Mouse (Mus musculus): ENCODE measurements around the gene Cit. TPM values are rescaled to one million over a fixed set of nuclear protein-coding genes. Genes with fewer than 3 reads are reported as not detected.

The Cit gene
- polyA plus RNA-seq, 1 experiment from 2014 or later = 21.5 TPM

DNA sequence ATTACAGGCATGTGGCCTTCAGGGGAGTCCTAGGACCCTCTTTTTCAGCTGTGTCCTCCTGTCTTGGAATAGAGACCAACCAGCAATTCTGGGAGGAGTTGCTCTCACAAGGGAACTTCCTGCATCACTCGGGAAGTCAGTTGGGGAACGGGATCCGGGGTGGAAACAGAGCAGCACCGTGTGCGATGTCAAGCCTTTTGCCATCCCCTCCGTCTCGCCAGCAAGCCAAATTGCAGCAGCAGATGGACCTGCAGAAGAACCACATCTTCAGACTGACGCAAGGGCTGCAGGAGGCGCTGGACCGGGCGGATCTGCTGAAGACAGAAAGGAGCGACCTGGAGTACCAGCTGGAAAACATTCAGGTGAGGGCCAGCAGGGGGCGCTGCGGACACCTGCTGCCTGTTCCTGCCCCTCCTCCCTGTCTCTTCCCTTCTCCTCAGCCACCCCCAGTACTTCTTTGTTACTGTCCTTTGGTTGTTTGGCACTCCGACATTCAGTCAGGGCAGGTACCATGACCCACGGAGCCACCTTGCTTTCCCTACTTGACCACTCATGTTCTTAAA, 134.1 kb downstream of the Cit start:
- H3K27ac ChIP-seq (ENCODE audit: low read length) = 0 out of 2 replicates have a peak overlapping the region, but pooled peaks have one; percentile 19

DNA sequence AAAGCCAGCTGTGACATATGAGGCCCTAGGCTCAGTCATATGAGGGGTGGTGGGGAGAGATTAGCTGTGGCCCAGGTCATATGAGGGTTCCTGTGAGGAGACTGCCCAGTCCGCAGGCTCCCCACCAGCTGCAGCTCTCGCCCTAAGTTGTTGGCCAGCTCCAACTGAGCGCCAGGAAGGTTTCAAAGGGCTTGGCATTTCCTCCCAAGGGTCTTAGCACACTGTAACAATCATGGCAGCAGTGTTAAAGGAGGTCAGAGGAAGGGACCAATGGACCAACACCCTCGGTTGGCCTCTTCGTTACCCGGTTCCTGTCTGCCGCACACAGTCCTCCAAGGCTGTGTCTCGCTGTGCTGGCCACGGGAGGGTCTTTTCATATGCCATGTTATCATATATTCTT, 135.5 kb downstream of the Cit start:
- Histone ChIP-seq H3K9me3 (ENCODE audit: control insufficient read depth, low read length) (no peaks in the 10 kb centered on the region), H3K27me3 (replicated peaks; ENCODE audit: control insufficient read depth, insufficient read depth, low read length) (no peaks in the 10 kb centered on the region), H3K9ac (ENCODE audit: low read depth, low read length) (no peak overlapping the region), H3K4me1 (ENCODE audit: control insufficient read depth, insufficient read depth, low read length) (no peaks in the 10 kb centered on the region; the same call in 1 of the 2 replicates), H3K4me2 (ENCODE audit: low read depth, low read length) (no peak overlapping the region), H3K27ac (ENCODE audit: low read length) (0 out of 2 replicates have a peak overlapping the region, but pooled peaks have one; percentile 2), H3K4me3 (ENCODE audit: low read length) (no peak overlapping the region), H3K36me3 (ENCODE audit: control insufficient read depth, insufficient read depth, low read length) (peaks cover 5% of the 10 kb centered on the region)
- ATAC-seq = no peak
- WGBS = 93% methylated on average over 9 of the region's 9 CpGs

More for the DNA sequence above, 134.1 kb downstream of the Cit start:
- no peak for ATAC-seq
- H3K27me3 ChIP-seq (replicated peaks; ENCODE audit: control insufficient read depth, insufficient read depth, low read length) = no peaks in the 10 kb centered on the region
- no peak overlapping the region for H3K4me3 ChIP-seq (ENCODE audit: low read length)
- H3K4me1 ChIP-seq (ENCODE audit: control insufficient read depth, insufficient read depth, low read length) = no peaks in the 10 kb centered on the region; the same call in 1 of the 2 replicates
- no peaks in the 10 kb centered on the region for H3K9me3 ChIP-seq (ENCODE audit: control insufficient read depth, low read length)
- no peak overlapping the region for H3K4me2 ChIP-seq (ENCODE audit: low read depth, low read length)
- H3K9ac ChIP-seq (ENCODE audit: low read depth, low read length) = no peak overlapping the region
- H3K36me3 ChIP-seq (ENCODE audit: control insufficient read depth, insufficient read depth, low read length) = peaks cover 7% of the 10 kb centered on the region
- 61% methylated on average over 16 of the region's 16 CpGs for WGBS

DNA sequence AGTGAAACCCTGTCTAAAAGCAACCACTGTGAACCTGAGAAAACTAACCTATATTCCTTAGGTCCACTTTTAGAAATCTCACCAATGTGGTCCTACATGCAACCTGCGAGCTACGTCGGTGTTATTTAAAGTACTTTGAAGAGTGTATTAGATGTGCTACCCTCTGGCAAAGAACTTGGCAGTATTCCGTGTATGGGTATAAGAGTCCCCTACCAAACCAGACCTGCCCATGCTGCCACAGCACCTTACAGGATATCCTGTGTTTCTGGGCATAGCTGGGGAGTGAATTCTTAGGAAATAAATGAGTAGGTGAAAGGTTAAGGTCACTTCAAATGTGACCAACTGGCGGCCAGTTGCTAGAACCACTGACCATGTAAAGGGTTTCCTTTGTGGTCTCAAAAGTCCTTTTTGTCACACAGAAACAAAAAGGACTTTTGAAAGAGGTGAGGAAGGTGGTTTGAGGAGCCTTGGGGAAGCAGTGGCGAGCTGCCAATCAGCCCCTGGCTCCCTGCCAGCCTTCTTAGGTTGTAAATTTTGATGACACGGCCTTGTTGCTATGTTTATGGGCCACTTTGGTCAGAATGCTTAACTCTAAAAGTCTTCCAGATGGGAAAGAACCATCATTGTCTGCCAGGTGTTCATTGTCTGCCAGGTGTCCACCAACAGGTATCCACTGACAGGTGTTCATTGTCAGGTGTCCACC, 137.7 kb downstream of the Cit start:
- H3K9ac ChIP-seq (ENCODE audit: low read depth, low read length) = no peak overlapping the region
- H3K4me3 ChIP-seq (ENCODE audit: low read length) = no peak overlapping the region
- WGBS = 65% methylated on average over 7 of the region's 7 CpGs
- peak; percentile 25; the same call in 1 of the 2 replicates for ATAC-seq
- no peaks in the 10 kb centered on the region for H3K4me1 ChIP-seq (ENCODE audit: control insufficient read depth, insufficient read depth, low read length)
- no peak overlapping the region for H3K27ac ChIP-seq (ENCODE audit: low read length)
- no peaks in the 10 kb centered on the region for H3K27me3 ChIP-seq (replicated peaks; ENCODE audit: control insufficient read depth, insufficient read depth, low read length)
- H3K9me3 ChIP-seq (ENCODE audit: control insufficient read depth, low read length) = no peaks in the 10 kb centered on the region
- peaks cover 4% of the 10 kb centered on the region for H3K36me3 ChIP-seq (ENCODE audit: control insufficient read depth, insufficient read depth, low read length)
- no peak overlapping the region for H3K4me2 ChIP-seq (ENCODE audit: low read depth, low read length)

DNA sequence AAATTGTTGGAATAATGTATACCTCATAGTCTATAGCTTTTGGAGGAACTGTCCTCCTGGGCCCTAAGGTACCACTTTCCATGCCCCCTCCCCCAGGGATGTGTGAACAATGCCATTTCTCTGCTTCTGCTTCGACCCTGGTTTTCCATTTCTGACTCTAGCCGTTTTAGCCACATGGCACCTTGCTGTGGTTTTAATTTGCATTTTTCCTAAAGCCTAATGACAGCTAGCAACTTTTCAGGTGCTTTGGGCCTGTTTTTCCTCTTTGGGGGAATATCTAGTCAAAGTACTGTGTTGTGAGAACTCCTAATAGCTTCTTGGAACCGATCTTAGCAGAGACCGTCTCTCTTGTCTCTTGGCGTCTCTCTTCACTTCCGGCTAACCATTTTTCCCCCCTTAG, 139.3 kb downstream of the Cit start:
- Histone ChIP-seq H3K4me2 (ENCODE audit: low read depth, low read length) (no peak overlapping the region), H3K9me3 (ENCODE audit: control insufficient read depth, low read length) (no peaks in the 10 kb centered on the region), H3K27ac (ENCODE audit: low read length) (no peak overlapping the region), H3K4me1 (ENCODE audit: control insufficient read depth, insufficient read depth, low read length) (no peaks in the 10 kb centered on the region), H3K36me3 (ENCODE audit: control insufficient read depth, insufficient read depth, low read length) (peaks cover 12% of the 10 kb centered on the region), H3K4me3 (ENCODE audit: low read length) (no peak overlapping the region), H3K27me3 (replicated peaks; ENCODE audit: control insufficient read depth, insufficient read depth, low read length) (no peaks in the 10 kb centered on the region), H3K9ac (ENCODE audit: low read depth, low read length) (no peak overlapping the region)
- no peak for ATAC-seq
- 94% methylated on average over 6 of the region's 6 CpGs for WGBS

DNA sequence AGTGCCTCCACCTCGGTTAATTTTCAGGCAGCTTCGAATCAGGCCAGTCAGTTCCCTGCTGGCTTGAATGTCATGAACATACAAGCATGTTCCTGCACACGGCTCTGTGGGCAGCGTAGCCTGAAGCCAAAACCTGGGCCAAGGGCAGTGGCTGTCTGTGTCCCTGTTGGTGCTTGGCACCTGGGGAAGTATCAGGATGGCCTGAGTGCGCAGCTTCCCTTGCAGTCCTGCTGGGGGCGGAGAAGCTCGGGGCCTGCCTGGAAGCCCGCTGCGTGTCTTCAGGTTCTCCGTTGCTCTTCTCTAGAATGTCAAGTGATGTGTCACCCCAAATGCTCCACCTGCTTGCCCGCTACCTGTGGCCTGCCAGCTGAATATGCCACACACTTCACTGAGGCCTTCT, 140.0 kb downstream of the Cit start:
- ATAC-seq = no peak
- 92% methylated on average over 11 of the region's 11 CpGs for WGBS
- no peak overlapping the region for H3K27ac ChIP-seq (ENCODE audit: low read length)
- H3K27me3 ChIP-seq (replicated peaks; ENCODE audit: control insufficient read depth, insufficient read depth, low read length) = no peaks in the 10 kb centered on the region
- no peaks in the 10 kb centered on the region for H3K4me1 ChIP-seq (ENCODE audit: control insufficient read depth, insufficient read depth, low read length)
- no peak overlapping the region for H3K9ac ChIP-seq (ENCODE audit: low read depth, low read length)
- peaks cover 16% of the 10 kb centered on the region for H3K36me3 ChIP-seq (ENCODE audit: control insufficient read depth, insufficient read depth, low read length)
- no peak overlapping the region for H3K4me3 ChIP-seq (ENCODE audit: low read length)
- no peaks in the 10 kb centered on the region for H3K9me3 ChIP-seq (ENCODE audit: control insufficient read depth, low read length)
- no peak overlapping the region for H3K4me2 ChIP-seq (ENCODE audit: low read depth, low read length)

DNA sequence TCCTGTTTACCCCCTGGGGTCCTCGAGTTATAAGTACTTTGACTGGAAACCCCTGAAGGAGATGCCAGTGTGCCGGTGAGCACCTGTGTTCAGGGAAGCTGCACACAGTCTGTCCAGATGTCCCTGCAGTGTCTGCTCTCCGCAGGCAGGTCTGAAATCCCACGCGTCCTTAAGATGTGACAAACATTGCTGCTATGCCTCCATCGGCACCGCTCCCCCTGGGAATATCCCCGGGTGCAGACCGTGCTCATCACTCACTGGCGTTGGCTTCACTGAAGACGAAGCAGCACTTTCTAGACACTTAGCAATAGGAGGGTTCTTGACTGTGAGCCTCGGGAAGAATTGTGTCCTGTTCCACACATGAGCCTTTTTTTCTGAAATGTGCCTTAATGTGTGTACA, 142.2 kb downstream of the Cit start:
- Histone ChIP-seq H3K4me1 (ENCODE audit: control insufficient read depth, insufficient read depth, low read length) (no peaks in the 10 kb centered on the region), H3K9me3 (ENCODE audit: control insufficient read depth, low read length) (peaks cover 3% of the 10 kb centered on the region; the same call in 1 of the 2 replicates), H3K9ac (ENCODE audit: low read depth, low read length) (no peak overlapping the region), H3K4me3 (ENCODE audit: low read length) (no peak overlapping the region), H3K27ac (ENCODE audit: low read length) (no peak overlapping the region), H3K27me3 (replicated peaks; ENCODE audit: control insufficient read depth, insufficient read depth, low read length) (no peaks in the 10 kb centered on the region), H3K4me2 (ENCODE audit: low read depth, low read length) (no peak overlapping the region), H3K36me3 (ENCODE audit: control insufficient read depth, insufficient read depth, low read length) (peaks cover 26% of the 10 kb centered on the region)
- no peak for ATAC-seq
- WGBS = 88% methylated on average over 12 of the region's 12 CpGs

DNA sequence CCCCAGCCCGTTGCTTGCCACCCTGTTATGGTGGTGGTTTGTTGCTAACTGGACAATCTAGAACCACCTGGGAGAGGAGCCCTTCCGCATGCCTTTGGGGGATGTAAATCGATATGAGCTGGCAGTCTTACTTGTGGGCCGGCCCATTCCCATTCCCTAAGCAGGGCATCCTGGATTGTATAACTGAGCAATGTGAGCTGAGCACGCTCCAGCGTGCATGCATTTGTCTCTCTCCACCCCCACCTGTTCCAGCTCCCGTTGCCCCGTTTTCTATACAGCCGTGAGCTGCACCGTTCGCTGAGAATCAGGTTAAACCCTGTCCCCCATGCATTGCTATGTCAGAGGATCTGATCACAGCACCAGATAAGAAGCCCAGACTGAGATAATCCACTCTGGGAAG, 146.6 kb downstream of the Cit start:
- H3K4me3 ChIP-seq (ENCODE audit: low read length) = no peak overlapping the region
- WGBS = 98% methylated on average over 11 of the region's 11 CpGs
- H3K27ac ChIP-seq (ENCODE audit: low read length) = no peak overlapping the region

DNA sequence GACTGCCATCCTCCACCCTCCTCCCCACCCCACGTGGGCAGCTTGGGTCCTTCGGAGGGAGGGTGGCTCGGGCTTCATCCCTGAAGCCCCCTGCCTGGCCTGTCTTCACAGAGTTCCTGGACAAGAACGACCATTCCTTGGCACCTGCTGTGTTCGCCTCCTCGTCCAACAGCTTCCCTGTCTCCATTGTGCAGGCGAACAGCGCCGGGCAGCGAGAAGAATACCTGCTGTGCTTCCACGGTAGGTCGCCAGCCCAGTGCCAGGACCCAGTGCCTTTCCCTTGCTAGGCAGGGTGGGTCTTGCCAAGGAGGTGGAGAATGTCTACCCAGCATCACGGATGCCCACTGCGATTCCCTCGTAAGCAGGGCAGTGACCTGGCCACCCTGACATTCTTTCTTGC, 149.0 kb downstream of the Cit start:
- WGBS = 91% methylated on average over 15 of the region's 15 CpGs
- peaks cover 3% of the 10 kb centered on the region; the same call in 1 of the 2 replicates for H3K9me3 ChIP-seq (ENCODE audit: control insufficient read depth, low read length)
- ATAC-seq = no peak
- no peaks in the 10 kb centered on the region for H3K27me3 ChIP-seq (replicated peaks; ENCODE audit: control insufficient read depth, insufficient read depth, low read length)
- no peak overlapping the region for H3K4me3 ChIP-seq (ENCODE audit: low read length)
- peaks cover 23% of the 10 kb centered on the region for H3K36me3 ChIP-seq (ENCODE audit: control insufficient read depth, insufficient read depth, low read length)
- H3K4me2 ChIP-seq (ENCODE audit: low read depth, low read length) = no peak overlapping the region
- no peaks in the 10 kb centered on the region for H3K4me1 ChIP-seq (ENCODE audit: control insufficient read depth, insufficient read depth, low read length)
- H3K9ac ChIP-seq (ENCODE audit: low read depth, low read length) = no peak overlapping the region
- H3K27ac ChIP-seq (ENCODE audit: low read length) = no peak overlapping the region

More for the DNA sequence above, 146.6 kb downstream of the Cit start:
- no peak for ATAC-seq
- Histone ChIP-seq H3K4me2 (ENCODE audit: low read depth, low read length) (no peak overlapping the region), H3K27me3 (replicated peaks; ENCODE audit: control insufficient read depth, insufficient read depth, low read length) (no peaks in the 10 kb centered on the region), H3K4me1 (ENCODE audit: control insufficient read depth, insufficient read depth, low read length) (no peaks in the 10 kb centered on the region), H3K9me3 (ENCODE audit: control insufficient read depth, low read length) (peaks cover 3% of the 10 kb centered on the region; the same call in 1 of the 2 replicates), H3K9ac (ENCODE audit: low read depth, low read length) (no peak overlapping the region), H3K36me3 (ENCODE audit: control insufficient read depth, insufficient read depth, low read length) (peaks cover 30% of the 10 kb centered on the region)

DNA sequence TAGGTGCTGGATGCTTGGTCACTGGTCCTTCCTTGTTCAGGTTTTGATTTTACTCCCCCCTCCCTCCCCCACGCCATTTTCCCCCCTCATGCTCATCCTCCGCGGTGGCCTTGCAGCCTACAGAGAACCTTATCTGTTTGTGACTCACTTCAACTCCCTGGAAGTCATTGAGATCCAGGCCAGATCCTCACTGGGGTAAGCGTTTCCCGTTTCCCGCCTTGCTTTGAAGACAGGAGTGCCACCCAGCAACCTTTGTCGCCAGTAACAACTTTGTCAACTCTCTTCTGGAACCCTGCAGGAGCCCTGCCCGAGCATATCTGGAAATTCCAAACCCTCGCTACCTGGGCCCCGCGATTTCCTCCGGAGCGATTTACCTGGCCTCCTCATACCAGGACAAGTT, 152.3 kb downstream of the Cit start:
- Histone ChIP-seq H3K4me1 (ENCODE audit: control insufficient read depth, insufficient read depth, low read length) (no peaks in the 10 kb centered on the region), H3K36me3 (ENCODE audit: control insufficient read depth, insufficient read depth, low read length) (peaks cover 4% of the 10 kb centered on the region; the same call in 1 of the 2 replicates), H3K9me3 (ENCODE audit: control insufficient read depth, low read length) (no peaks in the 10 kb centered on the region), H3K27me3 (replicated peaks; ENCODE audit: control insufficient read depth, insufficient read depth, low read length) (no peaks in the 10 kb centered on the region), H3K27ac (ENCODE audit: low read length) (no peak overlapping the region), H3K9ac (ENCODE audit: low read depth, low read length) (no peak overlapping the region), H3K4me3 (ENCODE audit: low read length) (no peak overlapping the region), H3K4me2 (ENCODE audit: low read depth, low read length) (no peak overlapping the region)
- WGBS = 77% methylated on average over 13 of the region's 13 CpGs
- no peak for ATAC-seq

Measured in intestine, embryonic 16.5 days (tissue).